Mouse (Mus musculus) MEL (cell line): ENCODE measurements at regions not wholly inside any gene's neighbourhood (a gene's known extent, or its start where the extent isn't known, plus 50 kb on each side); places are given as distances from the start of the nearest gene placed in this dataset.

Experiments
- CTCF ChIP-seq, 3 experiments: IDR thresholded peaks in 2 of 3; conservative IDR thresholded peaks in 1 of 3; 2 replicates each; pipeline ENCODE4 v1.5.1; 2011 to 2012; ENCODE audit warnings: low read length in 3 of 3, low read depth in 2 of 3, mild to moderate bottlenecking in 2 of 3, improper control_type of control experiment in 1 of 3, inconsistent platforms in 1 of 3, mixed read lengths in 1 of 3, moderate library complexity in 1 of 3; ENCODE audit not compliant: control insufficient read depth in 1 of 3, insufficient read depth in 1 of 3, poor library complexity in 1 of 3, severe bottlenecking in 1 of 3
- EP300 ChIP-seq, 2 experiments: IDR thresholded peaks; 2 replicates each; pipeline ENCODE4 v1.6.1; 2011; ENCODE audit warnings: improper control_type of control experiment in 2 of 2, low read length in 2 of 2, low read depth in 1 of 2, mild to moderate bottlenecking in 1 of 2
- GATA1 ChIP-seq: IDR thresholded peaks from 2 replicates; pipeline ENCODE4 v1.6.1; 2011; ENCODE audit warnings: low read depth, low read length, improper control_type of control experiment
- MAFK ChIP-seq: IDR thresholded peaks from 2 replicates; pipeline ENCODE4 v1.6.1; 2011; ENCODE audit warnings: low read depth, mild to moderate bottlenecking, low read length, improper control_type of control experiment, borderline replicate concordance
- POLR2A ChIP-seq, 2 experiments: IDR thresholded peaks; 2 replicates each; pipeline ENCODE4 v1.6.1; 2011 to 2012; ENCODE audit warnings: low read length in 2 of 2, mild to moderate bottlenecking in 2 of 2, control low read depth in 1 of 2, improper control_type of control experiment in 1 of 2, low read depth in 1 of 2, moderate library complexity in 1 of 2; ENCODE audit not compliant: control insufficient read depth in 1 of 2, insufficient read depth in 1 of 2, poor library complexity in 1 of 2
- POLR2AphosphoS2 ChIP-seq: IDR thresholded peaks from 2 replicates; pipeline ENCODE4 v1.6.1; 2011; ENCODE audit warnings: low read length, improper control_type of control experiment
- POLR2AphosphoS5 ChIP-seq: IDR thresholded peaks from 2 replicates; pipeline ENCODE4 v1.6.1; 2012; ENCODE audit warnings: low read depth, borderline replicate concordance, mild to moderate bottlenecking, inconsistent platforms, low read length, moderate library complexity, mixed read lengths
- SIN3A ChIP-seq: IDR thresholded peaks from 2 replicates; pipeline ENCODE4 v1.6.1; 2012; ENCODE audit warnings: low read length, improper control_type of control experiment, inconsistent platforms
- TCF12 ChIP-seq: IDR thresholded peaks from 2 replicates; pipeline ENCODE4 v1.6.1; 2014; ENCODE audit warnings: low read depth, mild to moderate bottlenecking, inconsistent platforms, low read length, improper control_type of control experiment, moderate library complexity
- ZC3H11A ChIP-seq: IDR thresholded peaks from 2 replicates; pipeline ENCODE4 v1.6.1; 2012; ENCODE audit warnings: low read depth, mild to moderate bottlenecking, inconsistent platforms, low read length, improper control_type of control experiment

- no peak for TF ChIP-seq POLR2AphosphoS5
- TF ChIP-seq TCF12, result no peak
- no peak for TF ChIP-seq POLR2AphosphoS2
- no peak for TF ChIP-seq POLR2A (IDR thresholded peaks at IDR 0.05; ENCODE audit: control insufficient read depth in 1 of 2, insufficient read depth in 1 of 2, low read depth in 1 of 2, low read length in 2 of 2, poor library complexity in 1 of 2)
- no peak for TF ChIP-seq GATA1
- no peak for TF ChIP-seq CTCF (IDR thresholded peaks at IDR 0.05 in 2 of 3, conservative IDR thresholded peaks at IDR 0.05 in 1 of 3; ENCODE audit: control insufficient read depth in 1 of 3, insufficient read depth in 1 of 3, low read depth in 2 of 3, low read length in 3 of 3, poor library complexity in 1 of 3, severe bottlenecking in 1 of 3)
- no peak for TF ChIP-seq MAFK
- no peak for TF ChIP-seq EP300 (IDR thresholded peaks at IDR 0.05; ENCODE audit: low read depth in 1 of 2, low read length in 2 of 2)
- TF ChIP-seq SIN3A, result no peak
- TF ChIP-seq ZC3H11A, result no peak
These were observed 523.7 kb upstream of the Gm9747 start for GRCm38 (mm10) chr1:81709169-81709568.
